Mouse (Mus musculus): Measurements from ENCODE around the gene Ptprt. TPM values are rescaled to one million over a fixed set of nuclear protein-coding genes. Genes with fewer than 3 reads are reported as not detected.

The Ptprt gene
- total and polyA plus RNA-seq, 3 experiments = not detected

DNA sequence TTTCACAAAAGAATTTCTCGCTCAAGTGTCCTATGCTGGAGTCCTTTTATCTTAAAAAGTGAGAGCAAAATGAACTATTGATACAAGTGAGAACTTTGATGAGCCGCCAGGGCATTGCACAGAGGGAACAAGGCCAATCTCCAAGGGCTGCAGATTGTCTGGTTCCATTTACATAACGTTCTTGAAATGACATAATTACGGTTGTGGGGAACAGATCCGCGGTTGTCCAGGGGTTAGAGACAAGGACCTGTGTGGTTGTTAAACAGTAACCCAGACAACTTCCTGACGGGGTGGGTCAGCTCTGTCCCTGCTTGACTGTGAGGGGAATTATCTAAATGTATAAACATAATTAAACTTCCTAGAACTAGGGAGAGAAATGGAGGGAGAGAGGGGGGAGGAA lies 129.3 kb downstream of the Ptprt start:
- DNase-seq (ENCODE audit: low read depth, low spot score) = no peak
- no peak overlapping the region for H3K27ac ChIP-seq (ENCODE audit: control insufficient read depth, low read depth, low read length)
- no peak overlapping the region for H3K9ac ChIP-seq (ENCODE audit: control insufficient read depth, low read depth, low read length, poor library complexity, severe bottlenecking)
- H3K4me3 ChIP-seq (ENCODE audit: control insufficient read depth in 1 of 2, insufficient read depth in 1 of 2, low read depth in 2 of 2, low read length in 2 of 2) = no peak overlapping the region
- H3K4me1 ChIP-seq (ENCODE audit: control insufficient read depth in 1 of 2, insufficient read depth in 2 of 2, low read length in 2 of 2) = no peaks in the 10 kb centered on the region
- H3K27me3 ChIP-seq (ENCODE audit: control insufficient read depth in 1 of 2, insufficient read depth in 2 of 2, low read length in 2 of 2) = no peaks in the 10 kb centered on the region
- no peaks in the 10 kb centered on the region for H3K9me3 ChIP-seq (replicated peaks; ENCODE audit: insufficient read depth, low read length)
- no peaks in the 10 kb centered on the region for H3K79me2 ChIP-seq (ENCODE audit: control insufficient read depth, insufficient read depth, low read length, poor library complexity)
- no peaks in the 10 kb centered on the region for H3K36me3 ChIP-seq (ENCODE audit: control insufficient read depth in 1 of 2, insufficient read depth in 2 of 2, low read length in 2 of 2)
- no peak for TF ChIP-seq MYC (IDR thresholded peaks at IDR 0.05; ENCODE audit: low read depth, low read length)
- no peak for TF ChIP-seq ZKSCAN1 (IDR thresholded peaks at IDR 0.05; ENCODE audit: low read depth, low read length)
- TF ChIP-seq ELF1 (IDR thresholded peaks at IDR 0.05; ENCODE audit: low read depth, low read length) = no peak
- no peak for TF ChIP-seq SMC3 (IDR thresholded peaks at IDR 0.05; ENCODE audit: low read depth, low read length)
- TF ChIP-seq CHD1 (IDR thresholded peaks at IDR 0.05; ENCODE audit: low read depth, low read length) = no peak
- no peak for TF ChIP-seq ZMIZ1 (IDR thresholded peaks at IDR 0.05; ENCODE audit: low read depth, low read length)
- TF ChIP-seq MAX (IDR thresholded peaks at IDR 0.05; ENCODE audit: low read length) = no peak
- no peak for TF ChIP-seq POLR2A (IDR thresholded peaks at IDR 0.05; ENCODE audit: control insufficient read depth in 1 of 2, insufficient read depth in 1 of 2, low read depth in 1 of 2, low read length in 2 of 2, poor library complexity in 1 of 2)
- TF ChIP-seq CTCF (IDR thresholded peaks at IDR 0.05 in 2 of 3, conservative IDR thresholded peaks at IDR 0.05 in 1 of 3; ENCODE audit: control insufficient read depth in 1 of 3, insufficient read depth in 1 of 3, low read depth in 2 of 3, low read length in 3 of 3, poor library complexity in 1 of 3, severe bottlenecking in 1 of 3) = no peak
- TF ChIP-seq MXI1 (IDR thresholded peaks at IDR 0.05; ENCODE audit: low read depth, low read length) = no peak
- TF ChIP-seq MYB (IDR thresholded peaks at IDR 0.05; ENCODE audit: low read depth, low read length) = no peak
- TF ChIP-seq KAT2A (conservative IDR thresholded peaks at IDR 0.05; ENCODE audit: low read depth, low read length) = no peak
- no peak for TF ChIP-seq NELFE (IDR thresholded peaks at IDR 0.05; ENCODE audit: low read depth, low read length)
- no peak for TF ChIP-seq USF2 (IDR thresholded peaks at IDR 0.05; ENCODE audit: borderline replicate concordance in 1 of 2, insufficient read depth in 1 of 2, low read depth in 1 of 2, low read length in 2 of 2)
- TF ChIP-seq ZNF384 (IDR thresholded peaks at IDR 0.05; ENCODE audit: low read depth, low read length) = no peak
- no peak for TF ChIP-seq POLR2AphosphoS5 (IDR thresholded peaks at IDR 0.05; ENCODE audit: borderline replicate concordance, low read depth, low read length)
- TF ChIP-seq GATA1 (IDR thresholded peaks at IDR 0.05; ENCODE audit: low read depth, low read length) = no peak
- TF ChIP-seq RAD21 (IDR thresholded peaks at IDR 0.05; ENCODE audit: low read depth, low read length) = no peak
- TF ChIP-seq E2F4 (IDR thresholded peaks at IDR 0.05; ENCODE audit: borderline replicate concordance, low read depth, low read length) = no peak
- no peak for TF ChIP-seq CHD2 (IDR thresholded peaks at IDR 0.05; ENCODE audit: low read length)

DNA sequence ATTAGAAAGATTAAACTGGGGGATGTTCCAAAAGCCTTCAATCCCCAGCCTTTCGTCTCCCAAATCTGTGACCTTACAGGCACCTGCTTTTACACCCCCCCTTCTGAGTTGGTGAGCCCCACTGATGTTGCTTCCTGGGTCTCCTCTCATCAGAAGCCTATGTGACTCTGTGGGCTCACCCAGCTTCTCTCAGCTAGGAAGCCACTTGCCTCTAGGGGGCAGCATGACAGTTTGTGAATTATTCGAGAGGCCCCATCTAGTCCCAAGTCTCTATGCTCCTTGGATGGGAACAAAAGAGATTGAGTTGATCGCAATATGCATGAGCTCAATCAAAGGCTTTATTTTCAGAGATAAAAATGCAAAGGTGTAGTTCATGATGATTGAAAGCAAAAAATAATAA lies 132.0 kb downstream of the Ptprt start:
- no peaks in the 10 kb centered on the region for H3K27me3 ChIP-seq (ENCODE audit: control insufficient read depth in 1 of 2, insufficient read depth in 2 of 2, low read length in 2 of 2)
- H3K9me3 ChIP-seq (replicated peaks; ENCODE audit: insufficient read depth, low read length) = no peaks in the 10 kb centered on the region
- H3K36me3 ChIP-seq (ENCODE audit: control insufficient read depth in 1 of 2, insufficient read depth in 2 of 2, low read length in 2 of 2) = no peaks in the 10 kb centered on the region
- no peak overlapping the region for H3K4me3 ChIP-seq (ENCODE audit: control insufficient read depth in 1 of 2, insufficient read depth in 1 of 2, low read depth in 2 of 2, low read length in 2 of 2)
- no peak for DNase-seq (ENCODE audit: low read depth, low spot score)
- no peaks in the 10 kb centered on the region for H3K79me2 ChIP-seq (ENCODE audit: control insufficient read depth, insufficient read depth, low read length, poor library complexity)
- no peak overlapping the region for H3K9ac ChIP-seq (ENCODE audit: control insufficient read depth, low read depth, low read length, poor library complexity, severe bottlenecking)
- no peak overlapping the region for H3K27ac ChIP-seq (ENCODE audit: control insufficient read depth, low read depth, low read length)
- no peak for TF ChIP-seq CTCF (IDR thresholded peaks at IDR 0.05 in 2 of 3, conservative IDR thresholded peaks at IDR 0.05 in 1 of 3; ENCODE audit: control insufficient read depth in 1 of 3, insufficient read depth in 1 of 3, low read depth in 2 of 3, low read length in 3 of 3, poor library complexity in 1 of 3, severe bottlenecking in 1 of 3)
- no peak for TF ChIP-seq SMC3 (IDR thresholded peaks at IDR 0.05; ENCODE audit: low read depth, low read length)
- no peak for TF ChIP-seq POLR2AphosphoS2 (IDR thresholded peaks at IDR 0.05; ENCODE audit: low read length)
- no peak for TF ChIP-seq NRF1 (IDR thresholded peaks at IDR 0.05; ENCODE audit: insufficient read depth, low read depth, low read length, poor library complexity, severe bottlenecking)
- no peak for TF ChIP-seq ZMIZ1 (IDR thresholded peaks at IDR 0.05; ENCODE audit: low read depth, low read length)
- no peak for TF ChIP-seq POLR2AphosphoS5 (IDR thresholded peaks at IDR 0.05; ENCODE audit: borderline replicate concordance, low read depth, low read length)
- TF ChIP-seq HCFC1 (IDR thresholded peaks at IDR 0.05; ENCODE audit: low read depth, low read length) = no peak
- TF ChIP-seq RAD21 (IDR thresholded peaks at IDR 0.05; ENCODE audit: low read depth, low read length) = no peak
- TF ChIP-seq CHD1 (IDR thresholded peaks at IDR 0.05; ENCODE audit: low read depth, low read length) = no peak
- TF ChIP-seq TBP (IDR thresholded peaks at IDR 0.05; ENCODE audit: low read depth, low read length) = no peak
- no peak for TF ChIP-seq MAFK (IDR thresholded peaks at IDR 0.05; ENCODE audit: borderline replicate concordance, low read depth, low read length)
- no peak for TF ChIP-seq MYC (IDR thresholded peaks at IDR 0.05; ENCODE audit: low read depth, low read length)
- no peak for TF ChIP-seq E2F4 (IDR thresholded peaks at IDR 0.05; ENCODE audit: borderline replicate concordance, low read depth, low read length)
- no peak for TF ChIP-seq USF1 (IDR thresholded peaks at IDR 0.05; ENCODE audit: low read depth, low read length)
- no peak for TF ChIP-seq ZNF384 (IDR thresholded peaks at IDR 0.05; ENCODE audit: low read depth, low read length)
- TF ChIP-seq GABPA (IDR thresholded peaks at IDR 0.05; ENCODE audit: low read depth, low read length) = no peak
- H3K4me1 ChIP-seq (ENCODE audit: control insufficient read depth in 1 of 2, insufficient read depth in 2 of 2, low read length in 2 of 2) = no peaks in the 10 kb centered on the region
